Mouse (Mus musculus) heart, adult 2 months (tissue): ENCODE measurements around the gene Hs6st3.

ENCODE experiments used
- CTCF ChIP-seq: fragments of 200-600 bp; IDR thresholded peaks from 2 replicates; pipeline ENCODE4 v1.8.1; 2022; ENCODE audit warnings: antibody characterized with exemption, mild to moderate bottlenecking, moderate library complexity
- EP300 ChIP-seq: fragments of 200-500 bp; IDR thresholded peaks from 2 replicates; pipeline ENCODE4 v1.6.1; 2011; ENCODE audit warnings: low read depth, low read length, control low read depth; ENCODE audit not compliant: insufficient read depth

- TF ChIP-seq CTCF (no peak), EP300 (no peak)
These were observed 494.9 kb downstream of the Hs6st3 start for GRCm38 (mm10) chr14:119633090-119633489.
